Mouse (Mus musculus) heart, adult 2 months (tissue): ENCODE measurements around the gene Socs3. TPM values are rescaled to one million over a fixed set of nuclear protein-coding genes. Genes with fewer than 3 reads are reported as not detected.

ENCODE experiments used
- DNase-seq, 2 experiments: peaks; one replicate each; pipeline ENCODE4 v3.0.0; 2021
- H3K27ac ChIP-seq: fragments of 200-600 bp; 2 replicates; pipeline ENCODE4 v1.8.1; 2022
- H3K27me3 ChIP-seq: fragments of 200-500 bp; 2 replicates; pipeline ENCODE4 v1.6.1; 2012; ENCODE audit warnings: mild to moderate bottlenecking, low read length, inconsistent platforms, mixed read lengths; ENCODE audit not compliant: control insufficient read depth, insufficient read depth
- H3K36me3 ChIP-seq: fragments of 200-500 bp; 2 replicates; pipeline ENCODE4 v1.6.1; 2012; ENCODE audit warnings: low read length, inconsistent platforms; ENCODE audit not compliant: control insufficient read depth, insufficient read depth
- H3K4me1 ChIP-seq: fragments of 200-500 bp; 2 replicates; pipeline ENCODE4 v1.6.1; 2011; ENCODE audit warnings: low read length; ENCODE audit not compliant: control insufficient read depth, insufficient read depth
- H3K4me3 ChIP-seq: fragments of 200-600 bp; 2 replicates; pipeline ENCODE4 v1.8.1; 2022
- H3K79me2 ChIP-seq: fragments of 200-500 bp; replicated peaks from 2 replicates; pipeline ENCODE4 v1.6.1; 2012; ENCODE audit warnings: mild to moderate bottlenecking, inconsistent platforms, low read length, moderate library complexity, mixed read lengths; ENCODE audit not compliant: control insufficient read depth, insufficient read depth
- H3K9ac ChIP-seq: fragments of 200-500 bp; 2 replicates; pipeline ENCODE4 v1.6.1; 2012; ENCODE audit warnings: low read depth, mild to moderate bottlenecking, control low read depth, inconsistent platforms, low read length, mixed read lengths
- CTCF ChIP-seq: fragments of 200-600 bp; IDR thresholded peaks from 2 replicates; pipeline ENCODE4 v1.8.1; 2022; ENCODE audit warnings: antibody characterized with exemption, mild to moderate bottlenecking, moderate library complexity
- EP300 ChIP-seq: fragments of 200-500 bp; IDR thresholded peaks from 2 replicates; pipeline ENCODE4 v1.6.1; 2011; ENCODE audit warnings: low read depth, low read length, control low read depth; ENCODE audit not compliant: insufficient read depth
- POLR2A ChIP-seq: fragments of 200-500 bp; IDR thresholded peaks from 2 replicates; pipeline ENCODE4 v1.6.1; 2011; ENCODE audit warnings: mild to moderate bottlenecking, low read depth, low read length, control low read depth; ENCODE audit not compliant: insufficient read depth
- WGBS: fragments of 180-500 bp; shearing (Covaris S2); methylation state at CpG from one replicate; pipeline ENCODE4 v1.1.7; 2018; 5-methylcytosine and 5-hydroxymethylcytosine counted together
- intact Hi-C: fragments of 180-260 bp; cut with DNase I; formaldehyde crosslinking; loops from one replicate; pipeline ENCODE4 v1.15.1; 2025
- polyA plus RNA-seq: library from polyadenylated mRNA; depleted of rRNA; stranded (reverse); fragments of >200 nt; gene quantifications from 2 replicates; pipeline ENCODE4 v1.2.3, GENCODE M21; 2012
- total RNA-seq, 2 experiments: library from RNA; stranded (reverse); gene quantifications; 2 replicates each; pipeline ENCODE4 v1.2.3; 2021

The Socs3 gene
- total and polyA plus RNA-seq, 3 experiments = 2.8 to 4.5 (median 4.4) TPM

DNA sequence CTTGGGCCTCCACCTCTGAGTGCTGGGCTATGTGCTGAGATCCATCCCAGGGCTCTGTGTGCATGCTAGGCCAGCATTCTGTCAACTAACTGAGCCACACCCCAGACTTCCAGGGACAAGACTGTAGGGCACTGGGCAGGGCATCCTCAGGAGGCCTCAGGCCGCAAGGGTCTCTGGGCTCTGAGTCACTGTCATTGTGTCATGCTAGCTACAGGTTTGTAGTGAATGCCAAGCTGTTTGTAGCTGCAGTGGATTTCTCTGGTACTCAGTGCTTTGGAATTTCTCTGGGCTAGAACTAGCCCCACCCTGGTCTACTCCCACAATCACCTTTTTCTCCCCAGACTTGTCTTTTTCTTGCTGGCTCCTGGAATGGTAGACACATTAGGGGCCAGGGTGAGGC is 42.7 kb upstream of the Socs3 start:
- DNase-seq = no peak
- Histone ChIP-seq H3K4me3 (no peak overlapping the region), H3K36me3 (no peaks in the 10 kb centered on the region), H3K27ac (no peak overlapping the region), H3K9ac (no peak overlapping the region), H3K27me3 (no peaks in the 10 kb centered on the region), H3K4me1 (peaks cover 14% of the 10 kb centered on the region), H3K79me2 (peaks cover 6% of the 10 kb centered on the region; the same call in 1 of the 2 replicates)
- 70% methylated on average over 1 of the region's 1 CpGs for WGBS
- no peak for TF ChIP-seq EP300
- no peak for TF ChIP-seq POLR2A
- TF ChIP-seq CTCF = no peak
- intact Hi-C loops = loop anchor here (2.0 kb wide), 1 partner anchor 22 kb away; no protein-coding TSS in a partner anchor

DNA sequence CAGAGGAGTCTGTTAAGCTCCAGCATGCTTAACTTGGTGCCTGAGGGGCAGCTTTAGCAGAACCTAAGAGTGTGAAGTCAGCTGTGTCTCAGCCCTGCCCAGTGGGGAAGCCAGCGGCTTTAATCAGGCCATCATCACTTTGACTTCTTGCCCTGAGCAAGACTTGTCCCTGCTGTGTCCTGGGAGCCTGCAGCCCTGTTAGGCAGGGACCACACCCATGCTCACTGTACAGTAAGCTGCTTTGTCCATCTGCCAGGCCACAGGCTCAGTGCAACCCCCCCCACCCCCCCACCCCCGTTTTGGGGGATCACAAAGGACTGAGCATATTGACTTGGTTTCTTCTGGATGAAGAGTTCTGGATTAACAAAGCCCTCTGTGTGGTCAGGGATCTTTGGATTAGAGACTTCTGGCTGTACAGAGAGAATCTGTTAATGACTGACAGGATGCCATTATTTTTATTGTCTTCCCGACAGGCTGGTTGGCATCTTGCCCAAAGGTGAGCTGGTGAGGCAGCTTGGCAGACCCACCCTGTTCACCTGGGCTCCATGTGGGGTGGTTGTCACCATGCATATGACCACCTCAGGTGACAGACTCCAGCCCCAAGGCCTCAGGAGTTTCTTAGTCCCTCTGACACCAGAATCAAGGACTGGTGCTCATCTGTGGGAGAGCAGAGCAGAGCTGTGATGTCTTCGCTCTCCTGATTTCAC is 40.2 kb upstream of the Socs3 start:
- 46% methylated on average over 4 of the region's 4 CpGs for WGBS
- H3K36me3 ChIP-seq = no peaks in the 10 kb centered on the region
- no peak overlapping the region for H3K9ac ChIP-seq

DNA sequence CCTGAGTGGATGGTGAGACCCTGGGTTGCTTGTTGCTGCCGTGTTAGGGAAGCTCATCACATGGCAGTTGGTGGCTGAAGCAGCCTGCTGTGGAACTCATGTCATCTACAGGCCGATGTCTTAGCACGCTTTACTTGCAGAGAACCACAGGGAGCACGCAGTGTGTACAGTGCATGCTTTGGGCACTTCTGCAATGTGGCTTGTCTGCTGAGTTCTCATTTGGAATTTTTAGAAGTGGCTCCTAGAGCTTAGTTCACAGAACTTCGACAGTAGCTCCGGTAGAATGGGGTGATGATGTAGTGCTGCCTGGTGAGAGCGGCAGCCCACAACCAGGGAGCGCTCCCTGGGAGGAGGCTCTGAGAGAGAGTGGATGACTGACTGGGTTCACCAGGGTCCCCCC is 39.0 kb upstream of the Socs3 start:
- Histone ChIP-seq H3K27me3 (no peaks in the 10 kb centered on the region), H3K36me3 (no peaks in the 10 kb centered on the region), H3K9ac (no peak overlapping the region), H3K4me3 (no peak overlapping the region), H3K4me1 (peaks cover 17% of the 10 kb centered on the region), H3K79me2 (peaks cover 3% of the 10 kb centered on the region; the same call in 1 of the 2 replicates), H3K27ac (no peak overlapping the region)
- no peak for DNase-seq
- TF ChIP-seq POLR2A = no peak
- no peak for TF ChIP-seq EP300
- no peak for TF ChIP-seq CTCF
- intact Hi-C loops = no loop called here
- 79% methylated on average over 8 of the region's 8 CpGs for WGBS

More for the DNA sequence above, 40.2 kb upstream of the Socs3 start:
- H3K4me1 ChIP-seq = peaks cover 17% of the 10 kb centered on the region
- no peaks in the 10 kb centered on the region for H3K27me3 ChIP-seq
- intact Hi-C loops = no loop called here
- H3K4me3 ChIP-seq = no peak overlapping the region
- no peak overlapping the region for H3K27ac ChIP-seq
- no peak for DNase-seq
- no peak for TF ChIP-seq POLR2A
- TF ChIP-seq CTCF = no peak
- TF ChIP-seq EP300 = no peak
- peaks cover 6% of the 10 kb centered on the region; the same call in 1 of the 2 replicates for H3K79me2 ChIP-seq

DNA sequence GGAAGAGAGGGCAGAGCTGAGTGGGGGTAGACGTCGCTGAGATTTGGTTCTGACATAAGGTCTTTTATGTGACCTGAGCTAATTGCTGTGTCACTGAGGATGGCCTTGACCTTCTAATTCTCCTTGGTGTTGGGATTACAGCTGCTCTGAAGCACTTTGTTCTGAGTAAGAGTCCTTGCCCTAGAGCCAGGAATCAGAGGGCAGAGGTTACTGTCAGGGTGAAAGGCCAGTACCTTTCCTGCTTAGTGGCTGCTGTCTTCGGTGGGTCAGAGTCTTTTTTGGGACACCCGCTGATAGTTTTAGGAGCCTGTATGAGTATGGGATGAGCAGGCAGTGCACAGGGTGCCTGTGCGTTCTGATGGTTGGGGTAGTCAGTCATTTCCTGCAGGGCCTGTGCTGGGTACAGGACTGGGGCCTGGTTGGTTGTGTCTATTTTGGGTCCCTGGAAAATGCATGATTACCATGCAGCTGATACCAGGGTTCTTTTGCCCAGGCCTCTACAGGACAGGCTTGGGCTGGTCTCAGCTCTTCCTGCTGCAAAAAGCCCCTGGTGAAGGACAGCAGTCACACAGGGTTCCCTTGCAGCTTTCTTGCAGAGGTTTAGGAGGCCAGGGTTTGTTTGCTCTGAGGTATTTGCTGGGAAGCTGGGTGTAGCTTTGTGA is 38.4 kb upstream of the Socs3 start:
- 61% methylated on average over 5 of the region's 5 CpGs for WGBS
- no peak overlapping the region for H3K27ac ChIP-seq
- intact Hi-C loops = no loop called here
- H3K79me2 ChIP-seq = peaks cover 3% of the 10 kb centered on the region; the same call in 1 of the 2 replicates
- H3K27me3 ChIP-seq = no peaks in the 10 kb centered on the region
- H3K4me3 ChIP-seq = no peak overlapping the region
- H3K36me3 ChIP-seq = no peaks in the 10 kb centered on the region
- H3K9ac ChIP-seq = no peak overlapping the region
- H3K4me1 ChIP-seq = peaks cover 17% of the 10 kb centered on the region
- TF ChIP-seq CTCF (no peak), POLR2A (no peak), EP300 (no peak)
- DNase-seq = no peak

DNA sequence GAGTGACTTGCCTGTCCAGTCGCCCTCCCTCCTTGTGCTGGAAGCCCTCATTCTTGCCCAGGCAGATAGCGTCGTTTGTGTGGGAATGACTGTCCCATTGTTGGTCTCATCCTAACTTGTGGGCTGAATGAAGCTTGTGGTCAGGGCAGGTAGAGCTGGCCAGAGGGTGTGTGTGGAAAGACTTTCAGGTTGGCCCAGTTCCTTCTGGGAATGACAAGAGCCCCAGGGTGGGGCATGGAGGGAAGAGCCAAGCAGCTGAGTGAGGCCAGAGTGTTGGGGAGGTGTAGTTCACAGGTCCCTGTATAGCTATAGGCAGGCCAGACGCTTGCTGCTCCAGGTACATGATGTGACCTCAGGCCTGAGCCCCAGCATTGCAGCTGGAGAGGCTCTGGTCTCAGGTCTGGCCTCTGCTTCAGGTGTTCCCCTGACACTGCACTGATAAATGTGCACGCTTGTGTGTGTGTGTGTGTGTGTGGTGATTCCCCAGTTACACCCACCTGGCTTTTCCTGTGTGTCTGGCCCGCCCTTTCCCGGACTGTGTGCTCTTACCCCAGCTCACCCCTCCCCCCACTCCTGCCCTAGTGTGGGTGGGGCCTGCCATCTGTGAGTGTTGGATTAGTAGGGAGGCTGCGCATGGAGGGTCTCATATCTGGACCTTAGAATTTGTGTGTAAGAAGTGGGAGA is 37.8 kb upstream of the Socs3 start:
- TF ChIP-seq POLR2A = no peak
- TF ChIP-seq EP300 = no peak
- no peak for TF ChIP-seq CTCF
- intact Hi-C loops = no loop called here
- Histone ChIP-seq H3K4me1 (peaks cover 17% of the 10 kb centered on the region), H3K27ac (no peak overlapping the region), H3K4me3 (no peak overlapping the region), H3K79me2 (peaks cover 3% of the 10 kb centered on the region; the same call in 1 of the 2 replicates), H3K9ac (no peak overlapping the region), H3K36me3 (no peaks in the 10 kb centered on the region), H3K27me3 (no peaks in the 10 kb centered on the region)
- no peak for DNase-seq
- 58% methylated on average over 8 of the region's 8 CpGs for WGBS
